Mouse (Mus musculus) G1E (cell line): Measurements from ENCODE around the gene Trex1.

Experiments used
- CTCF ChIP-seq: IDR thresholded peaks from 2 replicates; pipeline ENCODE4 v1.5.1; 2012; ENCODE audit warnings: low read depth, low read length, inconsistent platforms, mixed read lengths
- GATA1 ChIP-seq: IDR thresholded peaks from 2 replicates; pipeline ENCODE4 v1.6.1; 2012; ENCODE audit warnings: borderline replicate concordance, low read length, inconsistent platforms, mixed read lengths
- GATA2 ChIP-seq: IDR thresholded peaks from 2 replicates; pipeline ENCODE4 v1.6.1; 2012; ENCODE audit warnings: low read depth, low read length, inconsistent platforms, borderline replicate concordance
- POLR2AphosphoS5 ChIP-seq: IDR thresholded peaks from 2 replicates; pipeline ENCODE4 v1.6.1; 2012; ENCODE audit warnings: low read depth, low read length, inconsistent platforms; ENCODE audit not compliant: insufficient replicate concordance
- TAL1 ChIP-seq: conservative IDR thresholded peaks from 2 replicates; pipeline ENCODE4 v1.6.1; 2012; ENCODE audit warnings: low read depth, low read length, inconsistent platforms, mixed read lengths

DNA sequence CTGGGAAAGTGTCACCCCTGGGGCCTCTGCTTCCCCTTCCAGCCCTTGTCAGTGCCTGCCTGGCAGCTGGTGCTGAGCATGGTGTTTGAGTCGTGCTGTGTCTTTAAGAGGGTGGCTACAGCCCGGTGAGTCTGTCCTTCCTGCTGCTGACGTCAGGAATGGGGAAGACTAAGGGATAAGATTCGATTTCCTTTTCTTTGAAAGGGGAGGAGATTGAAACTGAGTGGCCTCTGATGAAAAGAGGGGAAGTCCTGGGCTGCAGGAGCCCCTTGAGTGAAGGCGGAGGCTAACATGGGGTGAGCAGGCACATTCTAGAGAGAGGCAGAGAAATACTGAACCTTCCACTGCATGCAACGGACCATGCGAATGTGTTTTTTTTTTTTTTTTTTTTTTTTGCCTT, 4.8 kb downstream of the Trex1 start:
- no peak for TF ChIP-seq CTCF
- TF ChIP-seq POLR2AphosphoS5: no peak
- no peak for TF ChIP-seq GATA1
- no peak for TF ChIP-seq TAL1
- TF ChIP-seq GATA2: no peak
